Mouse (Mus musculus) midbrain, embryonic 12.5 days (tissue): Measurements from ENCODE around the gene Pcbp2. TPM values are rescaled to one million over a fixed set of nuclear protein-coding genes. Genes with fewer than 3 reads are reported as not detected.
A peak's percentile ranks its signal among the peaks of the same experiment; 100 is the strongest.

Source experiments
- ATAC-seq: fragments of 200-750 bp; cut with Nextera tagmentation; 2 replicates; pipeline ENCODE4 v1.8.0; 2017; ENCODE audit warnings: low read depth, moderate TSS enrichment, moderate library complexity; ENCODE audit not compliant: low FRiP score
- H3K27ac ChIP-seq: fragments of 300-500 bp; sonication (generic); replicated peaks from 2 replicates; pipeline ENCODE4 v1.5.1; 2016; ENCODE audit warnings: mild to moderate bottlenecking
- H3K27me3 ChIP-seq: fragments of 300-500 bp; sonication (generic); 2 replicates; pipeline ENCODE4 v1.6.1; 2016; ENCODE audit warnings: mild to moderate bottlenecking
- H3K36me3 ChIP-seq: fragments of 300-500 bp; sonication (generic); 2 replicates; pipeline ENCODE4 v1.6.1; 2016
- H3K4me1 ChIP-seq: fragments of 300-500 bp; sonication (generic); 2 replicates; pipeline ENCODE4 v1.6.1; 2016
- H3K4me2 ChIP-seq: fragments of 300-500 bp; sonication (generic); replicated peaks from 2 replicates; pipeline ENCODE4 v1.6.1; 2016; ENCODE audit warnings: mild to moderate bottlenecking, moderate library complexity
- H3K4me3 ChIP-seq: fragments of 300-500 bp; sonication (generic); 2 replicates; pipeline ENCODE4 v1.5.1; 2016; ENCODE audit warnings: mild to moderate bottlenecking
- H3K9ac ChIP-seq: fragments of 300-500 bp; sonication (generic); replicated peaks from 2 replicates; pipeline ENCODE4 v1.6.1; 2016; ENCODE audit warnings: mild to moderate bottlenecking, moderate library complexity
- H3K9me3 ChIP-seq: fragments of 300-500 bp; sonication (generic); 2 replicates; pipeline ENCODE4 v1.6.1; 2016; ENCODE audit warnings: mild to moderate bottlenecking
- WGBS: fragments of 180-500 bp; shearing (Covaris S2); methylation state at CpG from one replicate; pipeline ENCODE4 v1.1.7; 2016; 5-methylcytosine and 5-hydroxymethylcytosine counted together
- polyA plus RNA-seq: library from polyadenylated mRNA; unstranded; fragments of >200 nt; fragmentation: Nextera tagmentation; extraction: Ambion mirVana; gene quantifications from 2 replicates; pipeline ENCODE4 v1.2.1, GENCODE M21; 2016

Gene Pcbp2
- polyA plus RNA-seq: 168 and 186 TPM in 2 replicates

DNA sequence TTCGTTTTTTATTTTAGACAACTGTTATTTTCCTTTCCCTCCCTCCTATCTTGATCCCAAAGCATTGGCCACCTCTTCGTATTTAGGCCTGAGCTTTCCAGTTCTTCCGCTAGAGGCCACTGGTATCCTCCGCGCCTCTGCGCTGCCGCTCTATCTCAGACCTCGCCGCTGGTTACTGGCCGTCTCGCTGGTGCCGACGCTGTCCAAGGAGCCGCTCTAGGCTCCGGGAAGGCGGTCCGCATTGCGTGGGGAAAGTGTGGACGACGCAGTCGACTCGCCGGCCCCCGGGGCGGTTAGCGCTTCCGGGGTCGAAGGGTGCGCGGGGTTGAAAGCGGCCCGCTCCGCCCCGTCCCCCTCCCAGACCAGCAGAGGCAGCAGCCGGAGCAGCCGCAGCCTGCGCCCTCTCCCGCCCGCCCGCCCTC lies at the start of gene Pcbp2:
TSS of gene Pcbp2 (plus strand) at position 357 of the 422 bp plus-strand sequence.
- Histone ChIP-seq H3K4me2 (peak within 1 kb of the TSS; percentile 62), H3K9me3 (0 out of 2 replicates have a peak, but pooled peaks cover 3% of the 10 kb centered on the region), H3K36me3 (peaks cover 18% of the 10 kb centered on the region), H3K4me3 (peak within 1 kb of the TSS; percentile 74), H3K27me3 (no peaks in the 10 kb centered on the region), H3K9ac (peak within 1 kb of the TSS; percentile 94), H3K27ac (peak within 1 kb of the TSS; percentile 96), H3K4me1 (peaks cover 16% of the 10 kb centered on the region)
- WGBS: under 1% methylated on average over 34 of the region's 40 CpGs
- ATAC-seq: peak; percentile 99

DNA sequence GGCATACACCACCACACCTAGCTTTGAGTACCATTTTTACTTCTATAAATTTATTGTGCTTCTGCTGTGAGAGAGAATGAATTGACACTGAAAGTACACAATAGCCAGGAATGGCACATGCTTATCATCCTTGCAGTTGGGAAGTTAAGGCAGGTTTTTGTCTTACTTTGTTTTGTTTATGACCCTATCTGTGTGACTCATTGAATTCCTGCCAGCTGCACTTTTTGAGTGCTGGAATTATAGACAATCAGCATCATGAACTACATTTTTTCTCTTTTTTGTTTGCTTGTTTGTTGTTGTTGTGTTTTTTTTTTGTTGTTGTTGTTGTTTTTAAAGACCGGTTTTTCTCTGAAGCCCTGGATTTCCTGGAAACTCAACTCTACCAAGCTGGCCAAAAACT lies 49.4 kb upstream of the Pcbp2 start:
- Histone ChIP-seq H3K27me3 (no peaks in the 10 kb centered on the region), H3K4me3 (no peak overlapping the region), H3K9ac (no peak overlapping the region), H3K4me2 (no peak overlapping the region), H3K9me3 (no peaks in the 10 kb centered on the region), H3K36me3 (peaks cover 34% of the 10 kb centered on the region), H3K4me1 (no peaks in the 10 kb centered on the region), H3K27ac (no peak overlapping the region)
- 64% methylated on average over 1 of the region's 1 CpGs for WGBS
- ATAC-seq: no peak

DNA sequence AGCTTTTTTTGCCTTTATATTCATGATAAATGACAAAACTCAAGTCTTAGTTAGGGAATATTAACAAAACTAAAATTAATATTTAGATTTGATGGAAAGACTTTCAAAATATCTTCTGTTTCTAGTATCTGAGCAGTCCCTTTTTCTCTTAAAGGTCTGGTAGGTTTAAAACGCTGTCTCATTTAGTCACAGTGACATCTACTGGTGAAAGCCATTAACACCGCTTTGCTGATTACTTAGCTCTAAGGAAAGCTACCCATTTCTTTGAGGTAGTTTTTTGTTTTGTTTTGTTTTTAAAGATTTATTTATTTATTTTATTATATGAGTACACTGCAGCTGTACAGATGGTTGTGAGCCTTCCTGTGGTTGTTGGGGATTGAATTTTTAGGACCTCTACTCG lies 48.9 kb upstream of the Pcbp2 start:
- H3K36me3 ChIP-seq: peaks cover 39% of the 10 kb centered on the region
- 56% methylated on average over 3 of the region's 3 CpGs for WGBS
- H3K9me3 ChIP-seq: no peaks in the 10 kb centered on the region

DNA sequence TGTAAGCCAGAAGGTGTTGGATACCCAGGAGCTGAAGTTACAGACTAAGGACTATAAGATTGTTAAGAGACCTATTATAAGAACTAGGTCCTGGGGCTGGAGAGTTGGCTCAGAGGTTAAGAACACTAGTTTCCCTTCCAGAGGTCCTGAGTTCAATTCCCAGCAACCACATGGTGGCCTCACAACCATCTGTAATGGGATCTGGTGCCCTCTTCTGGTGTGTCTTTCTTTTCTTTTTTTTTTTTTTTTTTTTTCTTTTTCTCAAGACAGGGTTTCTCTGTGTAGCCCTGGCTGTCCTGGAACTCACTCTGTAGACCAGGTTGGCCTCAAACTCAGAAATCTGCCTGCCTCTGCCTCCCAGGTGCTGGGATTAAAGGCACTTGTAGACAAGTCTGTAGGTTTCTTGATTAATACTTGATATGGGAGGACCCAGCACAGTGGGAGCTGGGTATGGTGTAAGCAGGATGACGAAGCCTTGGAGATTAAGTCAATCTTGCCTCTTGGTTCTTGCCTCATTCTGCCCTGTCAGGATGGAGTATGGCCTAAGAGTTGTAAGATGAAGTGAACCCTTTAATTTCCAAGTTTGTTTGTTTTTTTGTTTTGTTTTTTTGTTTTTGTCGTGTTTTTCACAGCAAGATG lies 46.6 kb upstream of the Pcbp2 start:
- H3K36me3 ChIP-seq: peaks cover 44% of the 10 kb centered on the region
- no peaks in the 10 kb centered on the region for H3K27me3 ChIP-seq

More for the DNA sequence above, 48.9 kb upstream of the Pcbp2 start:
- no peak for ATAC-seq
- H3K4me3 ChIP-seq: no peak overlapping the region
- no peak overlapping the region for H3K4me2 ChIP-seq
- no peaks in the 10 kb centered on the region for H3K4me1 ChIP-seq
- H3K9ac ChIP-seq: no peak overlapping the region
- no peaks in the 10 kb centered on the region for H3K27me3 ChIP-seq
- H3K27ac ChIP-seq: no peak overlapping the region

DNA sequence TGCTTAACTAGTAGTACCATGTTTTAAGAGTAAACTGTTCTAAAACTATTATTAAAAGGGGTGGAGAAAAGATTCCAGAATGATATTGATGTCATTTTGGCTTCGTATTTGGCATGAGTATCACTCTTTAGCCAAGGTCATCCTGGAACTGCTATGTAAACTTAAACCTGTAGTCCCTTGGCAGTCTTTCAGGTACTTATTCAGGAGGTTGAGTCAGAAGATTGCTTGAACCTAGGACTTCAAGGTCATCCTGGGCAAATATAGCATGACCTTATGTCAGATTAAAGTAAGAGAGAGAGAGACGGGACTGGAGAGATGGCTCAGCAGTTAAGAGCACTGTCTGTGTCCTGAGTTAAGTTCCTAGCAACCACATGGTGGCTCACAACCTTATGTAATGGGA lies 45.7 kb upstream of the Pcbp2 start:
- Histone ChIP-seq H3K9ac (no peak overlapping the region), H3K4me3 (no peak overlapping the region), H3K4me1 (no peaks in the 10 kb centered on the region), H3K9me3 (no peaks in the 10 kb centered on the region), H3K4me2 (no peak overlapping the region), H3K27ac (no peak overlapping the region), H3K36me3 (peaks cover 47% of the 10 kb centered on the region), H3K27me3 (no peaks in the 10 kb centered on the region)
- 88% methylated on average over 2 of the region's 2 CpGs for WGBS
- ATAC-seq: no peak

More for the DNA sequence above, 46.6 kb upstream of the Pcbp2 start:
- H3K27ac ChIP-seq: no peak overlapping the region
- no peak overlapping the region for H3K9ac ChIP-seq
- 97% methylated on average over 2 of the region's 2 CpGs for WGBS
- no peaks in the 10 kb centered on the region for H3K9me3 ChIP-seq
- ATAC-seq: no peak
- H3K4me2 ChIP-seq: no peak overlapping the region
- no peaks in the 10 kb centered on the region for H3K4me1 ChIP-seq
- no peak overlapping the region for H3K4me3 ChIP-seq

DNA sequence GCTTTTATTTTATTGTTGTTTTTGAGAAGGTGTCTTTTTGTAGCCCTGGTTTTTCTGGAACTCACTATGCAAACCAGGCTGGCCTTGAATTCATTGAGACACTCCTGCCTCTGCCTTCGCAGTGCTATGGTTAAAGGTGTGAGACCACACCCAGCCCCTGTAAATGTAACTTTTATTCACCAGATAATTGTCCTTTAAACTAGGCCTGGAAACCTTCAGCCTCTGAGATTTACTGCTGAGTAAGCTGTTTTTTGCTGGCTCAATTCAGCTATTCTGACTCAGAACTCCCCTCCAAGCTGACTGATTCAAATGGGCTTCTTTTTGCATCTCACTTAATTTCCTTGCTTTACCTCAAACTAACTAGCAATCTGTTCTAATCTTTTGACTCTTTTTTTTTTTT lies 43.4 kb upstream of the Pcbp2 start:
- H3K36me3 ChIP-seq: peaks cover 69% of the 10 kb centered on the region
- 100% methylated on average over 1 of the region's 1 CpGs for WGBS
- H3K27me3 ChIP-seq: no peaks in the 10 kb centered on the region
- H3K4me3 ChIP-seq: no peak overlapping the region
- no peak overlapping the region for H3K4me2 ChIP-seq
- no peak overlapping the region for H3K9ac ChIP-seq
- no peak overlapping the region for H3K27ac ChIP-seq
- no peaks in the 10 kb centered on the region for H3K9me3 ChIP-seq
- H3K4me1 ChIP-seq: no peaks in the 10 kb centered on the region
- no peak for ATAC-seq

DNA sequence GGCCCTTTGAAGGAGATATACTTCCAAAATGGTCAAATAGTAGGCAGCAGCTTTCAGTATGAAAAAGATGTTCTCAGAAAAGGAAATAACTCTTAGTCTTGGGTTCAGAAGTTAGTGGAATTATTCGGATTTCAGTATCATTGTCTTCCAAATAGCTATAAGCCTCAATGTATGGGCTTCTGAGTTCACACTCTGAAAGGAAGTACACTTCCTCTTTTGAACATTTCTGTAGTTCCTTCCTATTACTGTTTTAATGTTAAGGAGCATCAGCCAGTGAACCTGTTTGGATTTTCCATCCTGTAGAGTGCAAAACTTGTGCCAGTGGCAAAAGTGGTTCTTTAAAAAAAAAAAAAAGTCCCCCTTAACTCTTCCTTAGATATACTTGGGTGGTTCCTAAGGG lies 38.3 kb upstream of the Pcbp2 start:
- ATAC-seq: no peak
- Histone ChIP-seq H3K4me1 (no peaks in the 10 kb centered on the region), H3K4me3 (no peak overlapping the region), H3K27ac (no peak overlapping the region), H3K27me3 (no peaks in the 10 kb centered on the region), H3K9me3 (no peaks in the 10 kb centered on the region), H3K4me2 (no peak overlapping the region), H3K9ac (no peak overlapping the region), H3K36me3 (peaks cover 87% of the 10 kb centered on the region)
- 92% methylated on average over 1 of the region's 1 CpGs for WGBS

DNA sequence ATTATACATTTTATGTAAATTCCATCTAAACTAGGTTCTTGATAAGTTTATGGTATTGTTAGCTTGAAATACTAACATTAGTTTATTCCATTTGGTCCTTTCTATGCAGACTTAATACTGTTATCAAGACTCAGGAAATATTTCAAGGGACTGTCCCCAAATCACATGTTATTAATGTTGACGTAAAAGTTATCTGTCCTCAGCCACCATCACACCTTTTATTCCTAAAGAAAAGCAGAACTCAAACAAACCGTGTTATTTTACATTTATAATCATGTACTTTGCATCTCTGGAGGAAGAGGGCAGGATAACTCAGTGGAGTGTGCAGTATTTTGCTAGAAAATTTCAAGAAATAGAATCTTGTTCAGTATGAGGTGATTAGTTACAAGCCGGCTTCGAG lies 37.2 kb upstream of the Pcbp2 start:
- H3K4me3 ChIP-seq: no peak overlapping the region
- peaks cover 79% of the 10 kb centered on the region for H3K36me3 ChIP-seq
- no peaks in the 10 kb centered on the region for H3K4me1 ChIP-seq
- WGBS: 96% methylated on average over 4 of the region's 4 CpGs
- no peak overlapping the region for H3K9ac ChIP-seq
- no peaks in the 10 kb centered on the region for H3K9me3 ChIP-seq
- H3K27me3 ChIP-seq: no peaks in the 10 kb centered on the region
- no peak for ATAC-seq
- no peak overlapping the region for H3K27ac ChIP-seq
- no peak overlapping the region for H3K4me2 ChIP-seq

DNA sequence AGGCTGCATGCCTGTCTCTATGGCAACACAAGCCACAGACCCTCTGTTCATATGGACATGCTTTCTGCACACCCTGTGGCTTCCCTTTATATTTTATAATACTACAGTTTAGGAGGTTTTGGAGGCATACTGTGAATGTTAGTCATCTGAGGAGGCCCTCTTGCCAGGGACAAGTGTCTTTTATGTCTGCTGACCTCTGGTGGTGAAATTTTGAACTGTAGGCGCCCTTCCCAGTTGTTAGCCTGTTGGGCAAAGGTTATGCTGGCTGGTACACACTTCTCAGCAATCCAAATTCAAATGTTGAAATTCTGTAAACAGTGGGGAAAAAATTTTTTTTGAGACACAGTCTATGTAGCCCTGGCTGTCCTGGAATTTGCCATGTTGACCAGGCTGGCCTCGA lies 27.8 kb upstream of the Pcbp2 start:
- no peak for ATAC-seq

DNA sequence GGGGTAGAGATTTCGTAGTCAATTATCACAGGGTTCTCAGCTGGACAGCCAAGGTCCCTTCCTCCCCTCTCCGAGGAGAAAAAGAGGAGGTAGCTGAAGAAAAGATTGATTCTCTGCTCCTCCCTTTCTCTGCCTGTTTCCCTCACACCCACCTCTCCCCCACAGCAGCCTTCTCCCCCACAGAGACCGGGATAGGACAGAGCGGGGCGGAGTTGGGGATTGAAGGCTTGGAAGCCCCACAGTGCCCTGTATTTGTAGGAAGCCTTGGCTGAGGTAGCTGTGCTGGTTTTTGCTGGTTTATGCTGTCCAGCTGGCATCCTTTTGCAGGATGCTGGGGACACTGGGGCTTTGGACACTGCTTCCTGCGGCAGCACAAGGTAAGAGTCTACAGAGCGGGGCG lies 25.2 kb upstream of the Pcbp2 start, which contains the start of gene Amhr2:
TSS of gene Amhr2 (plus strand) at position 222 of the 400 bp plus-strand sequence.
- no peak for ATAC-seq
- 68% methylated on average over 8 of the region's 8 CpGs for WGBS

More for the DNA sequence above, 27.8 kb upstream of the Pcbp2 start:
- H3K4me2 ChIP-seq: no peak overlapping the region
- H3K4me3 ChIP-seq: no peak overlapping the region
- H3K36me3 ChIP-seq: no peaks in the 10 kb centered on the region
- H3K27ac ChIP-seq: no peak overlapping the region
- H3K9me3 ChIP-seq: no peaks in the 10 kb centered on the region
- H3K4me1 ChIP-seq: no peaks in the 10 kb centered on the region
- no peaks in the 10 kb centered on the region for H3K27me3 ChIP-seq
- H3K9ac ChIP-seq: no peak overlapping the region
- 50% methylated on average over 2 of the region's 2 CpGs for WGBS

DNA sequence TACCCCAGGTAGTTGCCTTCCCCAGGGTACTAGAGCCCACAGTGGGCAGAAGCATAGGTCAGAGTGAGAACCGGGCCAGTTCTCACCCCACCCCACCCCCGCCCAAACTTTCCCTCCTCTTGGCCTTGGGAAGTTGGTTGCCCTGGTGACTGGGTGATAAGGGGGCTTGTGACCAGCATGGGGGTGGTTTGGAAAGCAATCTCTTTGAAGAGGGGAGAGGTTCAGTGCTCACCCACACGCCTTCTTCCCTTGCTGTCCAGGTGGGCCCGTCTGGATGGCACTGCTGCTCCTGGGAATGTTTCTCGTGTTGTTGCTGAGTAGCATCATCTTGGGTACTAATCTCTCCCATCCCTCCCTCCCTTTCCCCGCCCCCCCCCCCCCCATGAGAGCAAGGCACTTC lies 23.9 kb upstream of the Pcbp2 start:
- 0 out of 2 replicates have a peak, but pooled peaks cover 5% of the 10 kb centered on the region for H3K4me1 ChIP-seq
- no peak overlapping the region for H3K27ac ChIP-seq
- no peak overlapping the region for H3K4me3 ChIP-seq
- 69% methylated on average over 3 of the region's 6 CpGs for WGBS
- ATAC-seq: no peak
- H3K4me2 ChIP-seq: no peak overlapping the region
- H3K9me3 ChIP-seq: no peaks in the 10 kb centered on the region
- no peaks in the 10 kb centered on the region for H3K36me3 ChIP-seq
- H3K9ac ChIP-seq: no peak overlapping the region
- H3K27me3 ChIP-seq: no peaks in the 10 kb centered on the region

More for the DNA sequence above, 25.2 kb upstream of the Pcbp2 start, which contains the start of gene Amhr2:
- H3K4me3 ChIP-seq: no peak within 1 kb of the TSS
- H3K4me2 ChIP-seq: no peak within 1 kb of the TSS
- no peaks in the 10 kb centered on the region for H3K36me3 ChIP-seq
- no peak within 1 kb of the TSS for H3K27ac ChIP-seq
- H3K27me3 ChIP-seq: no peaks in the 10 kb centered on the region
- H3K9ac ChIP-seq: no peak within 1 kb of the TSS
- no peaks in the 10 kb centered on the region for H3K4me1 ChIP-seq
- H3K9me3 ChIP-seq: no peaks in the 10 kb centered on the region

DNA sequence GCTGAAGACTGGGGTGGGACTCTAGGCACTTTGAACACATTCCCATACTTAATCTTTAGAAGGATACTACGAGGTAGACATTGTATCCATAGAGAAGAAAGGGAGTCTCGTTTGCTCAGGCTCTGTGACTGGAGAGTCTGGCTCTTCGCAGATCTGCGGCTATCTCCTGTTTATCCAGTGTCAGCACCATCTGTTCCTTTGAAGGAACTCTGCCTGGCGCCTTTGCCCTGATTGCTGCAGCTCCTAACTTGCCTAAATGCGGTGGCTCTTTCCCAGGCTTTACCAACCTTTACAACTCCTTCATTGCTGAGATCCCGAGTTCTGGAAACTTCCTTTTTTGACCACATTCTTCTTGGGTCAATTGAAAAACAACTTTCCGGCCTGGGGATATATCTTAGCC lies 21.0 kb upstream of the Pcbp2 start:
- Histone ChIP-seq H3K27me3 (no peaks in the 10 kb centered on the region), H3K4me2 (no peak overlapping the region), H3K4me3 (no peak overlapping the region), H3K36me3 (no peaks in the 10 kb centered on the region), H3K27ac (no peak overlapping the region), H3K4me1 (0 out of 2 replicates have a peak, but pooled peaks cover 5% of the 10 kb centered on the region), H3K9ac (no peak overlapping the region), H3K9me3 (no peaks in the 10 kb centered on the region)
- WGBS: 82% methylated on average over 8 of the region's 8 CpGs
- no peak for ATAC-seq
